In genomic region chr11:80973273-80973672, GRCm38 (mm10) we compare ENCODE assay signal across 13 mouse cellular contexts.
"Had no signal": no experiment of that assay in that cellular context is flagged by ENCODE, and none has a peak within 500 bp of the region (broad histone marks: within the 10 kb centered on the region; RNA-seq: fewer than 3 reads in every experiment).

No protein-coding gene starts in this region.

- H3K4me2 ChIP-seq: heart, embryonic 13.5 days; heart, embryonic 15.5 days; hindbrain, embryonic 13.5 days; hindbrain, embryonic 15.5 days; kidney, embryonic 15.5 days; limb, embryonic 13.5 days; limb, embryonic 15.5 days; liver, embryonic 12.5 days had no signal

- H3K9ac ChIP-seq: heart, embryonic 13.5 days; heart, embryonic 15.5 days; hindbrain, embryonic 13.5 days; hindbrain, embryonic 15.5 days; kidney, embryonic 15.5 days; limb, embryonic 13.5 days; limb, embryonic 15.5 days; liver, embryonic 12.5 days; liver, embryonic 14.5 days had no signal

- H3K27ac ChIP-seq: heart, embryonic 10.5 days; heart, embryonic 13.5 days; heart, embryonic 15.5 days; hindbrain, embryonic 13.5 days; hindbrain, embryonic 15.5 days; hindbrain, postnatal 0 days; kidney, embryonic 15.5 days; kidney, postnatal 0 days; limb, embryonic 13.5 days; limb, embryonic 15.5 days; liver, embryonic 12.5 days; liver, embryonic 14.5 days had no signal

- H3K4me1 ChIP-seq: heart, embryonic 13.5 days; heart, embryonic 15.5 days had no signal

- H3K9me3 ChIP-seq: heart, embryonic 10.5 days; heart, embryonic 13.5 days; heart, embryonic 15.5 days; hindbrain, embryonic 13.5 days; hindbrain, embryonic 15.5 days; kidney, embryonic 15.5 days; limb, embryonic 13.5 days; limb, embryonic 15.5 days; liver, embryonic 12.5 days had no signal

- H3K27me3 ChIP-seq: heart, embryonic 13.5 days; heart, embryonic 15.5 days; hindbrain, embryonic 13.5 days; hindbrain, embryonic 15.5 days; kidney, embryonic 15.5 days; limb, embryonic 13.5 days; limb, embryonic 15.5 days; liver, embryonic 12.5 days had no signal

- H3K36me3 ChIP-seq: heart, embryonic 10.5 days; heart, embryonic 13.5 days; heart, embryonic 15.5 days; hindbrain, embryonic 13.5 days; hindbrain, embryonic 15.5 days; kidney, embryonic 15.5 days; limb, embryonic 13.5 days; limb, embryonic 15.5 days; liver, embryonic 12.5 days had no signal

- H3K4me3 ChIP-seq: heart, embryonic 10.5 days; heart, embryonic 13.5 days; heart, embryonic 15.5 days; hindbrain, embryonic 13.5 days; hindbrain, embryonic 15.5 days; kidney, embryonic 15.5 days; limb, embryonic 13.5 days; limb, embryonic 15.5 days; liver, embryonic 12.5 days had no signal

- ATAC-seq: hindbrain, postnatal 0 days; intestine, embryonic 16.5 days; liver, embryonic 12.5 days had no signal
